Mouse (Mus musculus) liver, postnatal 0 days (tissue): ENCODE data around the gene Sult1a1. TPM values are rescaled to one million over a fixed set of nuclear protein-coding genes. Genes with fewer than 3 reads are reported as not detected.
A peak's percentile ranks its signal among the peaks of the same experiment; 100 is the strongest.

Source experiments
- ATAC-seq: fragments of 200-750 bp; cut with Nextera tagmentation; 2 replicates; pipeline ENCODE4 v1.8.0; 2017; ENCODE audit warnings: mild to moderate bottlenecking, moderate library complexity
- DNase-seq: peaks from one replicate; pipeline ENCODE4 v3.0.0-alpha.2; 2016
- H3K27ac ChIP-seq: fragments of 300-500 bp; sonication (generic); 2 replicates; pipeline ENCODE4 v1.5.1; 2014; ENCODE audit warnings: antibody characterized with exemption, moderate library complexity, mild to moderate bottlenecking, low read depth
- H3K27me3 ChIP-seq: fragments of 300-500 bp; sonication (generic); 2 replicates; pipeline ENCODE4 v1.6.1; 2014; ENCODE audit warnings: low read length, control low read depth, mixed read lengths; ENCODE audit not compliant: insufficient read depth
- H3K36me3 ChIP-seq: fragments of 300-500 bp; sonication (generic); replicated peaks from 2 replicates; pipeline ENCODE4 v1.6.1; 2014; ENCODE audit warnings: mild to moderate bottlenecking, control low read depth, low read length, moderate library complexity, mixed read lengths; ENCODE audit not compliant: insufficient read depth
- H3K4me1 ChIP-seq: fragments of 300-500 bp; sonication (generic); 2 replicates; pipeline ENCODE4 v1.6.1; 2014; ENCODE audit warnings: antibody characterized with exemption, mild to moderate bottlenecking, control low read depth; ENCODE audit not compliant: insufficient read depth
- H3K4me2 ChIP-seq: fragments of 300-500 bp; sonication (generic); 2 replicates; pipeline ENCODE4 v1.6.1; 2014; ENCODE audit warnings: low read depth, mild to moderate bottlenecking, low read length, moderate library complexity, mixed read lengths
- H3K4me3 ChIP-seq: fragments of 300-500 bp; sonication (generic); 2 replicates; pipeline ENCODE4 v1.5.1; 2014; ENCODE audit warnings: low read depth, low read length
- H3K9ac ChIP-seq: fragments of 300-500 bp; sonication (generic); replicated peaks from 2 replicates; pipeline ENCODE4 v1.6.1; 2014; ENCODE audit warnings: mild to moderate bottlenecking, moderate library complexity
- H3K9me3 ChIP-seq: fragments of 300-500 bp; sonication (generic); 2 replicates; pipeline ENCODE4 v1.6.1; 2016; ENCODE audit warnings: mild to moderate bottlenecking, control low read depth, low read length, mixed read lengths
- CTCF ChIP-seq: sonication (generic); IDR thresholded peaks from 2 replicates; pipeline ENCODE4 v1.5.1; 2016; ENCODE audit warnings: antibody characterized with exemption, low read depth
- EP300 ChIP-seq: IDR thresholded peaks from 2 replicates; pipeline ENCODE4 v1.6.1; 2016; ENCODE audit warnings: antibody characterized with exemption, low read depth, mild to moderate bottlenecking
- WGBS: fragments of 180-500 bp; shearing (Covaris S2); extraction: QIAGEN DNeasy Blood & Tissue Kit; methylation state at CpG from one replicate; pipeline ENCODE4 v1.1.7; 2014; ENCODE audit not compliant: insufficient replicate concordance; 5-methylcytosine and 5-hydroxymethylcytosine counted together
- polyA plus RNA-seq: library from polyadenylated mRNA; unstranded; fragments of >200 nt; fragmentation: Nextera tagmentation; extraction: Ambion mirVana; gene quantifications from 2 replicates; pipeline ENCODE4 v1.2.1, GENCODE M21; 2015

The Sult1a1 gene
- polyA plus RNA-seq, 1 experiment from 2014 or later, result 221 TPM

DNA sequence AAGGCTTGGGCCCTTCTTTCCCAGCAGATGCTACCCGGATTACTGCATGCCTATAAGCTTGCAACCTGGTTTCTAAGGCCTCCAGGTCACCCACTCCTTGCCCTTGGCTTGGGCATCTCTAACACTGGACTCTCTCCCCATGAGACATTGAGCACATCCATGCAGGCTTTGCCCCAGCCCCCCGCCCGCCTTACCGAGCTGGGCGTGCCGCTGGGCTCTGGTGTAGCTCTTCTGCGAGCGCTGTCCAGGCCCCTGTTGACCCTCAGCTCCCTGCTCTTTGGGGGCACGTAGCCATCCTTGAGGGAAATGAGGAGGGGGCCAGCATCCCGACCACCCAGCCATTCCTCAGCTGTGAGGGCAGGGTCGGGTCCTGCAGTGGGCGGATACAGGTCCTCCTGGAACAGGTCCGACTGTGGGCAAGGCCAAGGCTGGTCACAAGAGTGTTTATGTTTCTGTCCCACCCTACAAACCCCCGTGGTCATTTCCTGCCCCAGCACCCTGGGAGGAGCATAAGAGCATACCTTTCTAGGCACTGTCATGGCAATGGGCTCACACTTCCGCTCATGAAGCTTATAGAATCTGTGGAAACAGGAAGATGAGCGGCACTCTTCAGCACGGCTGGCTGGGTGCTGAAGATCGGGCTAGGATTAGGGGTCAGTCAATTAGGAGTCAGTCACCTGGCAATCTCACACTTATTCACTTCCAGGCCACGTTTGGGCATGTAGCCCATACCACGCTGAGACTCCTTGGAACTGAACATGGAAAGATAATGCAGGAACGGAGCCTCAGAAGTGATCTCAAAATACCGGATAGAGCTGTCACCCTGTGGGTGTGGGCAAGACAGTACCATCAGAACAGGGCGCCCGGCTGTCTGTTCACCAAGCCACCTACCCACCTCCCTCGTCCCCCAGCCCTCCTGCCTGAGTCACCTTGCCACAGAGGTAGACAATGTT lies 24.1 kb upstream of the Sult1a1 start:
- H3K9ac ChIP-seq, result no peak overlapping the region
- DNase-seq (no peak), ATAC-seq (no peak)
- H3K27ac ChIP-seq, result no peak overlapping the region
- no peaks in the 10 kb centered on the region for H3K9me3 ChIP-seq
- TF ChIP-seq EP300 (no peak), CTCF (no peak)
- H3K4me1 ChIP-seq, result peaks cover 15% of the 10 kb centered on the region
- no peak overlapping the region for H3K4me3 ChIP-seq
- peaks cover 16% of the 10 kb centered on the region for H3K36me3 ChIP-seq
- H3K27me3 ChIP-seq, result peaks cover 3% of the 10 kb centered on the region
- 82% methylated on average over 25 of the region's 25 CpGs for WGBS
- peak overlapping the region; percentile 70 for H3K4me2 ChIP-seq

DNA sequence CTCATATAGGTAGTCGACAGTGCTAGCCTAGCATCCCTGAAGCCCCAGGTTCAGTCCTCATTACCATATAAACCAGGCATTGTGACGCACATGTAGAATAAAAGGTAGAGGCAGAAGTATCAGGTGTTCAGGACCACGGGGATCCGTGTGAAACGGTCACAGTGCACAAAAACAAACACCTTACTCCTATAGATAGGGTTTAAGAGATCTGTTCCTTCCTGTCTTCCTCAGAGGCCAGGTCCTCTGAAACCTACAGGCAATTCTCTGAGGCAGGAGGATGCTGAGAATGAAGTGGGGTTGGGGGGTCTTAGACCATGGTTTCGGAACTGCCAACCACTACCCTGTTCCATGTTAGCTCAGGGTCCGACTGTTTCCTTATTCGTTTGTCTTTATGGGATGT lies 21.6 kb upstream of the Sult1a1 start:
- H3K4me1 ChIP-seq, result peaks cover 13% of the 10 kb centered on the region
- H3K9me3 ChIP-seq, result no peaks in the 10 kb centered on the region
- no peak for TF ChIP-seq CTCF
- TF ChIP-seq EP300, result no peak
- ATAC-seq (no peak), DNase-seq (no peak)
- no peak overlapping the region for H3K4me2 ChIP-seq
- H3K4me3 ChIP-seq, result no peak overlapping the region
- no peak overlapping the region for H3K9ac ChIP-seq
- H3K36me3 ChIP-seq, result peaks cover 16% of the 10 kb centered on the region
- H3K27me3 ChIP-seq, result no peaks in the 10 kb centered on the region; the same call in 1 of the 2 replicates
- no peak overlapping the region for H3K27ac ChIP-seq
- 82% methylated on average over 8 of the region's 8 CpGs for WGBS

- peaks cover 10% of the 10 kb centered on the region for H3K4me1 ChIP-seq
- TF ChIP-seq CTCF, result no peak
- TF ChIP-seq EP300, result no peak
- no peaks in the 10 kb centered on the region for H3K9me3 ChIP-seq
- DNase-seq (no peak), ATAC-seq (no peak)
- peak overlapping the region; percentile 62 for H3K4me3 ChIP-seq
- 60% methylated on average over 3 of the region's 3 CpGs for WGBS
- H3K9ac ChIP-seq, result peak overlapping the region; percentile 69
- no peak overlapping the region for H3K27ac ChIP-seq
- peaks cover 16% of the 10 kb centered on the region for H3K36me3 ChIP-seq
- H3K4me2 ChIP-seq, result peak overlapping the region; percentile 84
- H3K27me3 ChIP-seq, result no peaks in the 10 kb centered on the region; the same call in 1 of the 2 replicates
Observed at GRCm38 (mm10) chr7:126696886-126697285, 20.7 kb upstream of the Sult1a1 start.

DNA sequence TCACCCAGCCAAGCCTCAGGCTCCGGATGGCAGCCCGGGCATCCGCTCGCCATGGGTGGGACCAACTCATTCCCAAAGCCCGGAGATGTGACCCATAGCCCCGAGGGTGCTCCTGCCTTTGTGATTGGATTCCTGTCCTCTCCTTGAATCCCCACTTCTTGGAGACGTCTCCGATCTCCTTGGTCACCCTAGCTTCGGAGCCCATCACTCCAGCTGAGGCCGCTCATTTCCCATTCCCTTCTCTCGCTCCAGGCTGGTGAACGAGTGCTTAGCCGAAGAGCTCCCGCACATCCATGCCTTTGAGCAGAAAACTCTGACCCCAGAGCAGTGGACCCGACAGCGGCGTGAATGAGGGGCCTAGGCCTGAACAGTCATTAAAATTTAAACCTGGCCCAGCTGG lies 20.1 kb upstream of the Sult1a1 start:
- ATAC-seq (no peak), DNase-seq (no peak)
- peak overlapping the region; percentile 84 for H3K4me2 ChIP-seq
- 2% methylated on average over 17 of the region's 17 CpGs for WGBS
- TF ChIP-seq EP300 (no peak), CTCF (no peak)
- H3K4me3 ChIP-seq, result peak overlapping the region; percentile 62
- H3K27ac ChIP-seq, result peak overlapping the region; percentile 55; the same call in 1 of the 2 replicates
- no peaks in the 10 kb centered on the region for H3K9me3 ChIP-seq
- no peaks in the 10 kb centered on the region for H3K27me3 ChIP-seq
- H3K36me3 ChIP-seq, result peaks cover 22% of the 10 kb centered on the region
- H3K9ac ChIP-seq, result peak overlapping the region; percentile 69
- peaks cover 10% of the 10 kb centered on the region for H3K4me1 ChIP-seq

DNA sequence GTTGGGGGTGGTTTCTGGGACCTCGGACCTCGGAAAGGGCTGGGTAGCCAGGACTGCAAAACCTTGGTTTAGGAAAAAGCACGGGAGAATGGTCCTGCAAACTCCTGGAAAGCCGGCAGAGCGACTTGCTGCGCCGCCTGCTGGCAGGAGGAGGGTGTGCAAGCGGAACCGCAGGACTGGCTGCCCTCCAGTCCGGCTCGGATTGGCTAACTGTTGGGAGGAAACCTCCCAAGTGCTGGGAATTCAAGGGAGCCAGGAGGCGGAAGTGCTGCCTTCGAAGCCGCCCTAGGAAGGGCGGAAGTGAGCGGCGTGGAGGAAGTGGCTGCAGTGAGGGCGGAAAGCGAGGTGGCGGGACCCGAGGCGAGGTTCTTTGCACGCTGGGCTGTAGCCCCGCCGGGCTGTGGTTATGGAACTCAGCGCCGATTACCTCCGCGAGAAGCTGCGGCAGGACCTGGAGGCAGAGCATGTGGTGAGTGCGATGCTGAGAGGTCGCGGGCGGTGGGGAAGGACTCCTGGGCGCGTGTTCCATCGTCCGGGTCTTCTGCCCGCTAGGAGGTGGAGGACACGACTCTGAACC lies 19.5 kb upstream of the Sult1a1 start, which contains the start of gene Slx1b:
TSS of gene Slx1b (minus strand) at position 154 of the 577 bp plus-strand sequence.
- Histone ChIP-seq H3K4me2 (peak within 1 kb of the TSS; percentile 84), H3K4me3 (peak within 1 kb of the TSS; percentile 62), H3K27ac (peak within 1 kb of the TSS; percentile 84), H3K9me3 (no peaks in the 10 kb centered on the region), H3K27me3 (no peaks in the 10 kb centered on the region), H3K4me1 (peaks cover 13% of the 10 kb centered on the region), H3K9ac (peak within 1 kb of the TSS; percentile 69), H3K36me3 (peaks cover 27% of the 10 kb centered on the region)
- ATAC-seq (peak; percentile 95), DNase-seq (peak; percentile 96)
- TF ChIP-seq CTCF, result peak; percentile 99
- peak; percentile 70; the same call in 1 of the 2 replicates for TF ChIP-seq EP300
- under 1% methylated on average over 40 of the region's 40 CpGs for WGBS

DNA sequence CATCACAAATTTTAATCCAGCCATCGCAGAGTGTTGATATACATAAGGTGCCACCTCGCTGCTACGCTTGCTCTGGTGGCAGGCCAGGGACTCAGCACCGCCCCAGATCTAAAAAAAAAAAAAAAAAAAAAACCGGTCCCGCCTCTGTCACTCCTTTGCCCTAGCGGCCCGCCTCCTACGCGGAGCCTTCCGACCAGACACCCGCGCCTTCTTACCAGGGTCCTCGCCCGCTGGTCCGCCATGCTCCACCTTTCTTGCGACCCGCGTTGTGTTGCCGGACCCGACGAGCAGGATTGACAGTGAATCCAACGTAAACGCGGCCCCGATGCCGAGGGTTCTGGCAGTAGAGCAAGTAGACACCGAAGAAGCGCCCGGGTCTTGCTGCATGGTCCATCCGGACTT lies 19.0 kb upstream of the Sult1a1 start, which contains the start of gene Bola2:
TSS of gene Bola2 (plus strand) at position 192 of the 402 bp plus-strand sequence.
- peaks cover 27% of the 10 kb centered on the region for H3K36me3 ChIP-seq
- no peaks in the 10 kb centered on the region for H3K9me3 ChIP-seq
- H3K27me3 ChIP-seq, result no peaks in the 10 kb centered on the region
- DNase-seq, result peak; percentile 79
- under 1% methylated on average over 31 of the region's 31 CpGs for WGBS
- peak within 1 kb of the TSS; percentile 69 for H3K9ac ChIP-seq
- peak within 1 kb of the TSS; percentile 62 for H3K4me3 ChIP-seq
- H3K27ac ChIP-seq, result peak within 1 kb of the TSS; percentile 84
- TF ChIP-seq CTCF (no peak), EP300 (no peak)
- H3K4me2 ChIP-seq, result peak within 1 kb of the TSS; percentile 84
- peak; percentile 72 for ATAC-seq
- H3K4me1 ChIP-seq, result peaks cover 13% of the 10 kb centered on the region
